Mouse (Mus musculus): ENCODE data around the gene Nt5dc1.

GRCm38 (mm10) chr10:34247757-34248156 lies 170.6 kb downstream of the Nt5dc1 start:
- no peak for TF ChIP-seq POLR2A (IDR thresholded peaks at IDR 0.05; ENCODE audit: borderline replicate concordance, control insufficient read depth, low read depth, low read length)
- TF ChIP-seq CTCF (IDR thresholded peaks at IDR 0.05; ENCODE audit: control insufficient read depth, insufficient read depth, low read length), result no peak

All from bone marrow, adult 2 months (tissue).